Mouse (Mus musculus) bone marrow macrophage, adult 2 months (primary cell): ENCODE measurements around the gene Spag5. TPM values are rescaled to one million over a fixed set of nuclear protein-coding genes. Genes with fewer than 3 reads are reported as not detected.

Experiments used
- H3K27ac ChIP-seq: 2 replicates; pipeline ENCODE4 v1.5.1; 2012; ENCODE audit warnings: low read depth, low read length; ENCODE audit not compliant: insufficient read depth
- H3K4me1 ChIP-seq: 2 replicates; pipeline ENCODE4 v1.6.1; 2012; ENCODE audit warnings: low read length; ENCODE audit not compliant: control insufficient read depth, insufficient read depth
- H3K4me3 ChIP-seq: 2 replicates; pipeline ENCODE4 v1.5.1; 2012; ENCODE audit warnings: mild to moderate bottlenecking, low read length, moderate library complexity; ENCODE audit not compliant: insufficient read depth
- CTCF ChIP-seq: IDR thresholded peaks from 2 replicates; pipeline ENCODE4 v1.5.1; 2012; ENCODE audit warnings: low read depth, mild to moderate bottlenecking, low read length, moderate library complexity
- POLR2A ChIP-seq: IDR thresholded peaks from 2 replicates; pipeline ENCODE4 v1.6.1; 2012; ENCODE audit warnings: mild to moderate bottlenecking, low read depth, low read length, borderline replicate concordance
- polyA plus RNA-seq: library from polyadenylated mRNA; stranded (reverse); fragments of >200 nt; gene quantifications from 2 replicates; pipeline ENCODE4 v1.2.4, GENCODE M21; 2012; ENCODE audit not compliant: missing spikeins, insufficient read depth, insufficient read length

The Spag5 gene
- polyA plus RNA-seq, 1 experiment = 28.1 TPM

DNA sequence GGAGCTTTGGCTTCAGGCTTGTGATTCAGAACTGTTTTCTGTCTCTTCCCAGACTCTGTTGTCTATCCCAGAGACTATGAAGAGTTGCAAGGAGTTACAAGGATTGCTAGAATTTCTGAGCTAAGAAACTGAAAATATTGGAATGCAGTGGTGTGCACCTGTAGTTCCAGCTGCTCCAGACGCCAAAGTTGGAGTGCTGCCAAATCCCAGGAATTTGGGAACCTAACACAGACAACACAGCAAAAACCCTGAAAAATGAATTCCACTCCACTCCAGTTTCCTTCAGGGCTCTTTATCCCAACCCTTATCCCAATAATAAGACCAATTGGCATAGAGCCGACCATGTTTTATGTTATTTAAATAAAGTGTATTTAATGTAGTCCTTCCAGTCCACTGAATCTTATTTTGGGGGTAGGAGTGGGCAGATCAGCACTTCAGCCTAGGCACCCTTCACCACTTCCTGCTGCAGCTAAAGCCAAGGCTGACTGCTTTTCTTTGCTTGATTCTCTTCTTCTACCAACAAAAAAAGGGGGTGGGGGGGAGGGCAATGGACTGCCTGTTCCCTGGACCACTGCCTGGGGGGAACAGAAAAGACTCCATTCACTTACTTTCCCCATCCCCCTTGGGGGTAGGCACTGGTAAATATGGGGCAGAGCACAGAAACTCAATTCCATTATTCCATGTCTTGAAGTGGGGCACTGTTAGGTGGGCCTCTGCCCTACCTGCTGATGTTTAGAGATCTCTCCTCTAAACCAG is 20.9 kb downstream of the Spag5 start:
- peaks cover 20% of the 10 kb centered on the region for H3K4me1 ChIP-seq
- TF ChIP-seq CTCF (no peak), POLR2A (no peak)
- peak overlapping the region; percentile 61 for H3K27ac ChIP-seq
- peak overlapping the region; percentile 63 for H3K4me3 ChIP-seq

DNA sequence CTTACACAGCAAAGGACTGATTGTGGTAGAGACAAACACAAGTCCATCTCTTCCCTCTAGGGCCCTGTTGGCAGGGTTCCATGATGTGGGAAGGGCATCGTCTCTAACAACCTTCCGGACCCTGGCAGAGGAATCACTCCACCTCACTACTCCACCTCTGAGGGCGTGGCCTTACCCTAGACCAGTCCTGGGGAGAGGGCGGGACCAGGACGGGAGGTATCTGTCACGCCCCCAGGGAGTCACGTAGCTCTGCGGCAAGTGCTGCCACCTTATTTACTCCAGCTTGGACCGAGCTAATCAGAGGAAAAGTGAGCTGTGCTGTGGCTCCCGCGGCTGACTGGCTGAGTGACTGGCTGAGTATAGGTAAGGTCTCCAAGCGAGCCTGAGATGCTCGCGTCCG is 21.5 kb downstream of the Spag5 start, which contains the start of gene Aldoc:
TSS of gene Aldoc (plus strand) at position 109 of the 400 bp plus-strand sequence.
- H3K27ac ChIP-seq = peak within 1 kb of the TSS; percentile 76
- no peak for TF ChIP-seq POLR2A
- TF ChIP-seq CTCF = no peak
- peak within 1 kb of the TSS; percentile 63 for H3K4me3 ChIP-seq
- peaks cover 20% of the 10 kb centered on the region for H3K4me1 ChIP-seq

DNA sequence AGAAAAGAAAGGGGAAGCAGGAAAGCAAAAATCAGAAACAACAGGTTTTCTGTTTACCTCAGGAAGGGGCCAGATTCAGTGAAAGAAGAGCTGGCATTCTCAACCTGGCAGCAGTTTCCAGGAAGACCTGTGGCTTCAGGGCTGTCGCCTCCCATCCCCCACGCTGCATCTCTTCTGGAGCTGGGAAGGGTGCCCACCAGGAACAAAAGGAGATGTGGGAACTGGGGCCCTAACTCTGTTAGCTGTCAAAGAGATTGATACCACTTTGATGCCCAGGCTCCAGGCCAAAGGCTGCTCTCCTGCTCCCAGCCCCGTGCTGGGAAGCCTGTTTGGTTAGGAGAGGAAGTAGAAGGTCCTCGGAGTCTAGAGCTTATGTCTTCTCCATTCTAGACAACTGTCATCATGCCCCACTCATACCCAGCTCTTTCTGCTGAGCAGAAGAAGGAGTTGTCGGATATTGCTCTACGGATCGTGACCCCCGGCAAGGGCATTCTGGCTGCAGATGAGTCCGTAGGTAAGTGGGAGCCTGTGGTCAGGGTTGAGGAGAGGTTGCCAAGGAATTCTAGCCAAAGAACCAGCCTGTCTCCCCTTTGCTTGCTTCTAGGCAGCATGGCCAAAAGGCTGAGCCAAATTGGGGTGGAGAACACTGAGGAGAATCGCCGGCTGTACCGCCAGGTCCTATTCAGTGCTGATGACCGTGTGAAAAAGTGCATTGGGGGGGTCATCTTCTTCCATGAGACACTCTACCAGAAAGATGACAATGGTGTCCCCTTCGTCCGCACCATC is 22.9 kb downstream of the Spag5 start:
- TF ChIP-seq POLR2A (no peak), CTCF (no peak)
- Histone ChIP-seq H3K4me3 (peak overlapping the region; percentile 63), H3K4me1 (peaks cover 22% of the 10 kb centered on the region), H3K27ac (no peak overlapping the region)

DNA sequence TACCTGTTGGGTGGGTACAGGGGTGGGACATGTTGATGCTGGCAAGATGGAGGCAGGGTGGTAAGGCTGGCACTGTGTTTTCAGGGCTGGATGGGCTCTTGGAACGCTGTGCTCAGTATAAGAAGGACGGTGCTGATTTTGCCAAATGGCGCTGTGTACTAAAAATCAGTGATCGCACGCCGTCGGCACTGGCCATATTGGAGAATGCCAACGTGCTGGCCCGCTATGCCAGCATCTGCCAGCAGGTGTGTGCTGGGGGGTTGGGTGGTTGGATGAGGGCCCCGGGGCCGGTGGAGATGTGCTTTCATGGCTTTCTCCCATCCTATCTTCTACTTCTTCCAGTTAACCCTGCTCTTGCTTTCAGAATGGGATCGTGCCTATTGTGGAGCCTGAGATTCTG is 23.6 kb downstream of the Spag5 start:
- Histone ChIP-seq H3K4me1 (peaks cover 24% of the 10 kb centered on the region), H3K4me3 (no peak overlapping the region), H3K27ac (no peak overlapping the region)
- TF ChIP-seq CTCF (no peak), POLR2A (no peak)

DNA sequence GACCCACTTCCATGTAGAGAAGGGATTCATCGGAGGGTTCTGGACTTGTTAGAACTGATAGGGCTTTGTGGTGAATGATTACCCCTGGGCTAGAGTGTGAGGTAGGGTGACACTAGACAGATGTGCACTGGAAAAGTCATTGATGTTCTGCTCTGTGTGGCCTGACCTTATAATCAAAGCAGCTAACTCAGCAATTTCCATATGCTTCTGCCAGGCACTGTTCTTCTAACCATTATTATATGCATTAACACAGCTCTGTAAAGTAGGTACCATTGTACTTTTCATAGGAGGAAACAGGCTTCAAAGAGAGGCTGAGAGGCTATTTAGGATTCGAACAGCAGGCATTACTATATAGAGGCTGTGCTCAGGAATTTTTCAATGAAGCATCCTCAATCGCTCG is 25.9 kb downstream of the Spag5 start:
- peaks cover 19% of the 10 kb centered on the region for H3K4me1 ChIP-seq
- H3K4me3 ChIP-seq = no peak overlapping the region
- TF ChIP-seq POLR2A (no peak), CTCF (no peak)
- H3K27ac ChIP-seq = no peak overlapping the region

DNA sequence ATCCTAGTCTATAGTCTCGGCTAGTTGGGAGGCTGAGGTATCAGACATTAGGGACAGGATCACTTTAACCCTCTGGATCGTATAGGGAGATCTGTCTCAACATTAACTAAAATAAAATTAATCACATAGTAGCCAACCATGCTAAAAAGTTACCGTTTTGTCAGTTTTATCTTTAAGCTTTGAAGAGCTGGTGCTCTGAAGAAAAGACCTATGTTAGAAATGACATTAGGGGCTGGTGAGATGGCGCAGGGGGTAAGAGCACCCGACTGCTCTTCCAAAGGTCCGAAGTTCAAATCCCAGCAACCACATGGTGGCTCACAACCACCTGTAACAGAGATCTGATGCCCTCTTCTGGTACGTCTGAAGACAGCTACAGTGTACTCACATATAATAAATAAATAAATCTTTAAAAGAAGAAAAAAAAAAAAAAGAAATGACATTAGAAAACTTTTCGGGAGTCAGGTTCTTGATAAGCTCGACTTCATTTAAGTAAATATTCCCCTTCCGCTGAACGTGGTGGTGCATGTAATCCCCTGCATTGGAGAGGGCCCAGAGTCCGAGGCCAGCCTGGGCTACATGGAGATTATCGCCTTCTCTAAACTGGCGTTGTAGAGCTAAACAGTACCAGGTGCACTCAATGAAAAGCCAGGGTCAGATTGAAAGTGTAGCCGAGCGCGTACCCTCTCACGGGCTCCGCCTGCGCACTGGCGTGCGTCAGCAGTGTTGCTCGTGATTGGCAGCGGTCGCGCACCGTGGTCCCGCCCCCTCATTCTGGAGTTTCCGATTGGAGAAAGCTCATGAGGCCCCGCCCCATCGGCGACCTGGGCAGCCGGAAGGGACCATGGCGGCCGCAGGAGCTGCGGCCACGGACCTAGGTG is 26.5 kb downstream of the Spag5 start, which contains the start of gene Pigs:
TSS of gene Pigs (plus strand) at position 782 of the 878 bp plus-strand sequence.
- TF ChIP-seq CTCF = 0 out of 2 replicates have a peak, but pooled peaks have one; percentile 16
- no peak for TF ChIP-seq POLR2A
- peak within 1 kb of the TSS; percentile 66 for H3K4me3 ChIP-seq
- peak within 1 kb of the TSS; percentile 32; the same call in 1 of the 2 replicates for H3K27ac ChIP-seq
- H3K4me1 ChIP-seq = peaks cover 16% of the 10 kb centered on the region

DNA sequence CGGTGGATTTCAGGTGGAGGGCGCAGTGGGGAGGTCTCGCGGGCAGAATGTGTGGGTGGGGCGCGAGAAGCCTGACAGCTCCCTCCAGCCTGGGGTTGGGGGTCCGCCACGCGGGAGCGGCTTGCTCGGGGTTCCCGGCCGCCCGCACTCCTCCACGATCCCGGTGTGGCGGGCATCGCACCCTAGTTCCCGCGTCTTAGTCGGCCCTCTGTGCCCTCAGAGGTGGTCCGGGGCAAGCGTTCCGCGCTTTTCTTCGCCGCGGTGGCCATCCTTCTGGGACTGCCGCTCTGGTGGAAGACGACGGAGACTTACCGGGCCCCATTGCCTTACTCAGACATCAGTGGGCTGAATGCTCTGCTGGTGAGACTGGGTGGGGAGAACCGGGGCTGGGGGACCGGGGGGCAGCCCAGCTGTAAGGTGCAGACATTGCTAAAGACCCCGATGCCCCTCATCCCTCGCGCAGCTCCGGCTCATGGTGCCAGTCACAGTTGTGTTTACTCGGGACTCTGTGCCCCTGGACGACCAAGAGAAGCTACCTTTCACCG is 27.3 kb downstream of the Spag5 start:
- TF ChIP-seq CTCF = no peak
- no peak for TF ChIP-seq POLR2A
- Histone ChIP-seq H3K4me1 (peaks cover 13% of the 10 kb centered on the region), H3K4me3 (peak overlapping the region; percentile 66), H3K27ac (no peak overlapping the region)

DNA sequence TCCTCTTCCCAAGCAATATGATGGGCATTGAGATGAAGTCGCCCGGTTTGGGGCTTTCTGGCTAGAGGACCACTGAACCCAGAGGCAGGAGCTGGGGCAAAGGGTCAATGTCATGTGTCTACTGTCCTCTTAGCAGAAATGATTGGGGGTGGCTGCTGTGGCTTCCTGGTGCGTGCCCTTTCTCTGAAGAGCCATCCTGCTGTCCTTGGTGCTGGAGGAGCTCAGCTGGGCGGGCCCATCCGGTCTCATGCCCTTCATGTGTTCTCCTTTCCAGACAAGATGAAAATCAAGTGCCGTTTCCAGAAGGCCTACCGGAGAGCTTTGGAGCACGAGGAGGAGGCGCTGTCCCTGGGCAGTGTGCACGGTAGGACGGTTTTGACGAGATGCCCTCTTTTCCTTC is 31.3 kb downstream of the Spag5 start:
- no peak overlapping the region for H3K4me3 ChIP-seq
- peaks cover 4% of the 10 kb centered on the region for H3K4me1 ChIP-seq
- TF ChIP-seq POLR2A = no peak
- TF ChIP-seq CTCF = no peak
- H3K27ac ChIP-seq = no peak overlapping the region

DNA sequence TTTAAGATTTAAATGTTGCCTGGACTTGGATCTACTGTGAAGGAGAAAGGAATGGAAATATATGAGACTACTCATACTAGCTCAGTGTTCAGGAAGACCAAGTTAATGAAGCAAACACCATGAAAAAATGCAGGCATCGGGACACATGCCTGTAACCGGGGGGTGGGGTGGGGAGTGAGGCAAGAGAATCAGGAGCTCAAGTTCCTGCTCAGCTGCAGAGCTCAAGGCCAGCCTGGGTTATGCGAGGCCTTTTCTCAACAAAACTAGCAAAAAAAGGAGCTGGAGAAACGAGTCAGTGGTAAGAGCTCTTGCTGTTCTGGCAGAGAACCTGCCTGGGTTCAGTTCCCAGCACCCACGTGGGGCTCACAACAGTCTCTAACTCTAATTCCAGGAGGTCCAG is 32.7 kb downstream of the Spag5 start:
- H3K4me1 ChIP-seq = peaks cover 3% of the 10 kb centered on the region
- no peak for TF ChIP-seq POLR2A
- no peak for TF ChIP-seq CTCF
- H3K4me3 ChIP-seq = no peak overlapping the region
- no peak overlapping the region for H3K27ac ChIP-seq
